Mouse (Mus musculus) heart, embryonic 11.5 days (tissue): Measurements from ENCODE around the gene Aig1. TPM values are rescaled to one million over a fixed set of nuclear protein-coding genes. Genes with fewer than 3 reads are reported as not detected.

Experiments used
- ATAC-seq: fragments of 200-750 bp; cut with Nextera tagmentation; replicated peaks from 2 replicates; pipeline ENCODE4 v1.8.0; 2017; ENCODE audit warnings: moderate library complexity; ENCODE audit not compliant: insufficient number of reproducible peaks, low FRiP score, low TSS enrichment
- H3K27ac ChIP-seq: fragments of 300-500 bp; sonication (generic); 2 replicates; pipeline ENCODE4 v1.5.1; 2014; ENCODE audit warnings: mild to moderate bottlenecking, low read depth, low read length
- H3K27me3 ChIP-seq: fragments of 300-500 bp; sonication (generic); 2 replicates; pipeline ENCODE4 v1.6.1; 2014; ENCODE audit warnings: mild to moderate bottlenecking, low read length, mixed read lengths; ENCODE audit not compliant: control insufficient read depth, insufficient read depth
- H3K36me3 ChIP-seq: fragments of 300-500 bp; sonication (generic); 2 replicates; pipeline ENCODE4 v1.6.1; 2014; ENCODE audit warnings: mild to moderate bottlenecking, low read length, moderate library complexity, mixed read lengths; ENCODE audit not compliant: control insufficient read depth, insufficient read depth
- H3K4me1 ChIP-seq: fragments of 300-500 bp; sonication (generic); 2 replicates; pipeline ENCODE4 v1.6.1; 2014; ENCODE audit warnings: low read length; ENCODE audit not compliant: control insufficient read depth, insufficient read depth
- H3K4me2 ChIP-seq: fragments of 300-500 bp; sonication (generic); 2 replicates; pipeline ENCODE4 v1.6.1; 2014; ENCODE audit warnings: mild to moderate bottlenecking, moderate library complexity
- H3K4me3 ChIP-seq: fragments of 300-500 bp; sonication (generic); 2 replicates; pipeline ENCODE4 v1.5.1; 2014; ENCODE audit warnings: low read depth, low read length
- H3K9ac ChIP-seq: fragments of 300-500 bp; sonication (generic); 2 replicates; pipeline ENCODE4 v1.6.1; 2014; ENCODE audit warnings: mild to moderate bottlenecking, low read depth, low read length, moderate library complexity
- H3K9me3 ChIP-seq: fragments of 300-500 bp; sonication (generic); replicated peaks from 2 replicates; pipeline ENCODE4 v1.6.1; 2016; ENCODE audit warnings: low read length; ENCODE audit not compliant: control insufficient read depth
- WGBS: fragments of 180-500 bp; shearing (Covaris S2); extraction: QIAGEN DNeasy Blood & Tissue Kit; methylation state at CpG from one replicate; pipeline ENCODE4 v1.1.7; 2014; ENCODE audit not compliant: insufficient replicate concordance; 5-methylcytosine and 5-hydroxymethylcytosine counted together
- polyA plus RNA-seq: library from polyadenylated mRNA; unstranded; fragments of >200 nt; fragmentation: Nextera tagmentation; extraction: Ambion mirVana; gene quantifications from 2 replicates; pipeline ENCODE4 v1.2.1, GENCODE M21; 2014

Aig1 gene
- polyA plus RNA-seq, 1 experiment from 2014 or later: 38.3 TPM

DNA sequence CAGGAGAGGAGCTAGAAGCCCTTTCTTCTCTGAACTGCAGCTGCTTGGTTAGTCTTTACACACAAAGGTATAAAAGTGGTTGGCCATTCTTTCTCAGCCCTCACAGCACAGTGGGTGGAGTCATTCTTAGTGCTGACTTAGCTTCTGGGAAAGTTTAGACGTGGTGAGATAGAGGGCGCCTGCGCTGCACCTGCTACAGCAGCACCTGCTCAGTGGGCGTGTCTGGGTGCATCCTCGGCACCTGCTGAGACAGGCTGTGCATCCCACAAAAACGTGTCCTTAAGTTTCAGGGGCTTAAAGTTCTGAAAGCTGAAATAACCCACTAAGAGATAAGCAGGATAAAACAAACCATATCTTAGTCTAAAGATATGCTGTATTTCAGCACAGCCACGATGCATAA, 227.0 kb downstream of the Aig1 start:
- Histone ChIP-seq H3K4me3 (no peak overlapping the region), H3K4me2 (no peak overlapping the region), H3K27me3 (no peaks in the 10 kb centered on the region), H3K36me3 (no peaks in the 10 kb centered on the region), H3K27ac (no peak overlapping the region), H3K4me1 (no peaks in the 10 kb centered on the region), H3K9me3 (no peaks in the 10 kb centered on the region), H3K9ac (no peak overlapping the region)
- WGBS: 19% methylated on average over 7 of the region's 7 CpGs
- ATAC-seq: no peak

DNA sequence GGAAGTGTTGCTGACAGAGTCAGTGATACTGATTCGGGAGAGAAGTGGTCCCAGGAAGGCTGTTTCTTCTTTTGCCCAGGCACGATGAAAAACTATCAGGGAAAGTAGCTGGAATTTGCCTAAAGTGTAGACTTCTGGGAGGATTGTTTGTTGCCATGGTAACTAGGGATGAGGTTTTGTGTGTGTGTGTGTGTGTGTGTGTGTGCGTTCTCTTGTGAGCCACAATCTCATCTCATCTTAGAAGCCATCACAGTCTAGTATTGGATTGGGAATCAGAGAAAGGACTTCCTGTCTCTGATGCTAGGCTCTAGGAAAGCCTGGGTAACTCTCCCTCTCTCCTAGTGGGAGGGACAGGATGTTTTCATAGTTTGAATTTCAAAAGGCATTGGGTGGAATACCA, 237.0 kb downstream of the Aig1 start:
- WGBS: 47% methylated on average over 3 of the region's 3 CpGs
- Histone ChIP-seq H3K4me3 (no peak overlapping the region), H3K4me1 (no peaks in the 10 kb centered on the region), H3K9ac (no peak overlapping the region), H3K27me3 (no peaks in the 10 kb centered on the region), H3K27ac (no peak overlapping the region), H3K4me2 (no peak overlapping the region), H3K9me3 (no peaks in the 10 kb centered on the region), H3K36me3 (no peaks in the 10 kb centered on the region)
- no peak for ATAC-seq

DNA sequence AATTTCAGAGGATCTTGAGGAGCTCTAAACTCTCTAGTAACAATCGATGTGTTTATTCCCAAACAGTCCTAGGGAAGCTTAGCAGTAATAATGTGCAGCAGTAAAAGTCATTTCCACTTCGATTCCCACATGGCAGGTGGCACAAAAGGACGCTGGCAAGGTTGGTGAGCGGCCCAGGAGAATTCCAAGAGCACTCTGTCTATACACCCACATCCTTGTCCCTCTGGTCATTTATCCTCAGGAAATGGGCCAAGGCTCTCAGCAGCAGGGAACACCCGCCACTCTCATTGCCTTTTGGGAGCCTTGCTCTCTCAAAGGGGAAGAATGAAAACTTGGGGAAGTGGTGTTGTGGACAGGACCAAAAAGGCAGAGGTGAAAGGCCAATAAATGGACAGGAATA, 245.0 kb downstream of the Aig1 start:
- Histone ChIP-seq H3K27ac (no peak overlapping the region), H3K4me1 (no peaks in the 10 kb centered on the region), H3K4me3 (no peak overlapping the region), H3K9ac (no peak overlapping the region), H3K9me3 (no peaks in the 10 kb centered on the region), H3K36me3 (no peaks in the 10 kb centered on the region), H3K27me3 (no peaks in the 10 kb centered on the region), H3K4me2 (no peak overlapping the region)
- WGBS: 75% methylated on average over 5 of the region's 5 CpGs
- ATAC-seq: no peak

DNA sequence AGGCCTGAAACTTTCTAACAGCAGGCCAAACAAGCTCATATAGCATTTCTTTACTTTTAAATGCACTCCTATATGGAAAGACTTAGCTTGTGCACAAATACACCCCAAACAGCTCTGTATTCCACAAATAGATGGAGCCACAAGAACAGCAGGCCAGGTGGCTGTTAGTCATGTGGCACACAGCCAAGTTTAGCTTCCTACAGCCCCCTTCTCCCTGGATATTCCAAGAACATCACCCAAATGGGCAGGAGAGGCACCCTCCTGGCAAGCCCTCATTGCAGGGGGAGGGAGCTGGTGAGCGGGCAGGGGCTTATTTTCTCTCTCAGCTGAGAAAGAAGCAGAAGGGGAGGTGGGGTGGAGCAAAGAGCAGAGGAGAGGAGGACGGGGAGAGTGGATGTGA, 267.9 kb downstream of the Aig1 start:
- Histone ChIP-seq H3K4me2 (no peak overlapping the region), H3K9ac (no peak overlapping the region), H3K27me3 (no peaks in the 10 kb centered on the region), H3K36me3 (no peaks in the 10 kb centered on the region), H3K4me3 (no peak overlapping the region), H3K9me3 (no peaks in the 10 kb centered on the region), H3K27ac (no peak overlapping the region), H3K4me1 (no peaks in the 10 kb centered on the region)
- ATAC-seq: no peak
- WGBS: 65% methylated on average over 2 of the region's 2 CpGs

DNA sequence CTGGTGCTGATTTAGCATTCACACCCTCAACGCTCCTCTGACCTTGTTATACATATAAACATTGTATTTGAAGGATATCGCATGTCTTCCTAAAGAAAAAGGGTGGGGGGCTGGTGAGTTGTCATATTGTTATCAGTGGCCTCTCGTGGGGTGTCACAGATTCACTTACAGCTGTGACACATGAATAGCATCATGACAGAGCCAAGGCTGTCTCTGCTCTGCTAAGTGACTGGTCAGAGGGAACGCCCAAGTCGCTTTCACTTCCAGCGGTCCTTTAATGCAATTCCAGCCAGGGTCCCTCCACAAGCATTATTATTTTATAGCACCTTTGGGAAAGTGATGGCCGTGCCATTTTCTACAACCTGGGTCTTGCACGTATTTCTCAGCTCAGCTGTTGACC, 271.3 kb downstream of the Aig1 start:
- H3K27ac ChIP-seq: no peak overlapping the region
- no peaks in the 10 kb centered on the region for H3K9me3 ChIP-seq
- no peaks in the 10 kb centered on the region for H3K27me3 ChIP-seq
- no peak overlapping the region for H3K4me2 ChIP-seq
- no peak overlapping the region for H3K9ac ChIP-seq
- ATAC-seq: no peak
- 75% methylated on average over 8 of the region's 8 CpGs for WGBS
- H3K36me3 ChIP-seq: no peaks in the 10 kb centered on the region
- no peaks in the 10 kb centered on the region for H3K4me1 ChIP-seq
- H3K4me3 ChIP-seq: no peak overlapping the region

Other genes with a start within 250 kb of the Aig1 start
- 7.3 and 8.0 TPM in 2 replicates for gene Hivep2, start 97.1 kb upstream of the Aig1 start, polyA plus RNA-seq